In the genomic region with DNA sequence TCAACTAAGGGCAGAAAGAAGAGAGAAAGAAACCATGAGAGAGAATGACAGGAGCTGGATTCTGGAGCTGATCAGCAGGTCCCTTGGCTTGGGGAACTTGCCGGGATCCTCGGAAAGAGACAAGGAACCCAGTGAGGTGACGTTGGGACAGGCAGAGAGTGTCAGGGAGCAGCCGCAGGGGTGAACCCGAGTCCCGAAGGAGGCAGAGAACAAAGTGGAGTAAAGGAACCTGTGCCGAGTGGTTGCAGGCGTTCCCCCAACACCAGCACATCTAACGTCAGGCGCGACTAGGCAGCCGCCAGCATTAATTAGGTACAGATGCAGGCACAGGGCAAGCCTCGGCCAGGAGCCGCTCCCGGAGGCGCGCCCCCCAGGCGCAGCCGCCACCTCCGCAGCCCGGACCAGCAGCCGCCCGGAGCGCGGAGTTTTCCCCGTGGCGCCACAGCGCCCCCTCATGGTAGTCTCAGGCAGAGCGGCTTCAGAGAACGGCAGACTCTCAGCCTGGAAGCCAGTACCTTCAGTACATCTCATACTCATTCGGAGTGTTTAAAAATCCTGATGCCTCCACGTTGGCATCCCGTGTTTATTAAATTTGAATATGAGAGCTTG, we compare ENCODE assay signal across 8 mouse cellular contexts. TPM values are rescaled to one million over a fixed set of nuclear protein-coding genes. Genes with fewer than 3 reads are reported as not detected.
A peak's percentile ranks its signal among the peaks of the same experiment; 100 is the strongest.
DNase-seq lines count a peak whose midpoint lies in the region; ATAC-seq and TF ChIP-seq lines count a peak whose summit lies in the region.

No protein-coding gene starts in this region.

- TF ChIP-seq CTCF in cortical plate, adult 2 months (IDR thresholded peaks at IDR 0.05; ENCODE audit: extremely low read depth, insufficient read depth, low read length): peak; percentile 74

- TF ChIP-seq POLR2A in cortical plate, adult 2 months (IDR thresholded peaks at IDR 0.05; ENCODE audit: extremely low read depth, insufficient read depth, low read length): no peak

- no peaks in the 10 kb centered on the region; the same call in 1 of the 2 replicates for H3K4me1 ChIP-seq in cortical plate, adult 2 months (ENCODE audit: control insufficient read depth, insufficient read depth, low read length)

- intact Hi-C loops in left cerebral cortex, postnatal 14 days (cut with DNase I): loop anchor here (1.0 to 5.0 kb wide), 3 partner anchors 169 to 609 kb away; no protein-coding TSS in a partner anchor

- peak; percentile 94 for DNase-seq in gastrocnemius, postnatal 10 days
- DNase-seq in left cerebral cortex, postnatal 14 days (ENCODE audit: low spot score in 2 of 2): peak; percentile 72 to 88
- DNase-seq in mesoderm, embryonic 11.5 days (ENCODE audit: low read depth, low spot score): peak; percentile 90
- peak; percentile 81 for DNase-seq in right cerebral cortex, postnatal 25 days
- DNase-seq in urinary bladder, postnatal 4 days (ENCODE audit: low spot score in 2 of 2): peak; percentile 81 to 92

- peak overlapping the region; percentile 17 for H3K4me3 ChIP-seq in cortical plate, adult 2 months (ENCODE audit: insufficient read depth, low read length)

- ATAC-seq in activated CD4-positive, CD25-positive, alpha-beta regulatory T cell, adult 4 months: peak; percentile 74
- ATAC-seq in inflammation-experienced regulatory T-cells, adult 6 months: peak; percentile 78

- H3K27ac ChIP-seq in cortical plate, adult 2 months (ENCODE audit: insufficient read depth, low read length): no peak overlapping the region

RNA-seq across cellular contexts. Expression of a gene that starts 31.1 kb away (rescaled TPM):
- polyA plus RNA-seq in activated CD4-positive, CD25-positive, alpha-beta regulatory T cell, adult 4 months (2017; shearing (Covaris generic)): not detected
- polyA plus RNA-seq in cortical plate, adult 2 months (2012; rRNA removed): not detected in 2 replicates
- under 1 TPM in 1 of 2 experiments, not detected in 1; 0.11 TPM for total RNA-seq in gastrocnemius, postnatal 10 days (2021)
- not detected for polyA plus RNA-seq in inflammation-experienced regulatory T-cells, adult 6 months (2017; shearing (Covaris generic))
- total RNA-seq in left cerebral cortex, postnatal 14 days (2021): not detected

RNA-seq across cellular contexts. Expression of a gene that starts 46.9 kb away (rescaled TPM):
- not detected for polyA plus RNA-seq in activated CD4-positive, CD25-positive, alpha-beta regulatory T cell, adult 4 months (2017; shearing (Covaris generic))
- not detected in 2 replicates for polyA plus RNA-seq in cortical plate, adult 2 months (2012; rRNA removed)
- 1 to 10 TPM in 1 of 2 experiments, under 1 TPM in 1; 0.80 to 2.0 TPM for total RNA-seq in gastrocnemius, postnatal 10 days (2021)
- polyA plus RNA-seq in inflammation-experienced regulatory T-cells, adult 6 months (2017; shearing (Covaris generic)): under 1 TPM in 1 of 3 experiments, not detected in 2; 0.07 TPM
- under 1 TPM in 1 of 2 experiments, not detected in 1; 0.07 TPM for total RNA-seq in left cerebral cortex, postnatal 14 days (2021)
